Mouse (Mus musculus): ENCODE measurements at regions not wholly inside any gene's neighbourhood (a gene's known extent, or its start where the extent isn't known, plus 50 kb on each side); places are given as distances from the start of the nearest gene placed in this dataset.

GRCm38 (mm10) chr13:51911296-51911998 lies 65.0 kb downstream of the Gadd45g start:
- no peaks in the 10 kb centered on the region for H3K27me3 ChIP-seq (ENCODE audit: control insufficient read depth, insufficient read depth, low read length)
- H3K4me1 ChIP-seq (ENCODE audit: control insufficient read depth, insufficient read depth, low read length), result peaks cover 19% of the 10 kb centered on the region
- TF ChIP-seq CTCF (IDR thresholded peaks at IDR 0.05; ENCODE audit: borderline replicate concordance, insufficient read depth, low read depth, low read length), result no peak
- TF ChIP-seq POLR2A (IDR thresholded peaks at IDR 0.05; ENCODE audit: borderline replicate concordance, insufficient read depth, low read length), result no peak
- H3K27ac ChIP-seq (ENCODE audit: insufficient read depth, low read length), result no peak overlapping the region
- peak; percentile 2 to 5 for DNase-seq
- H3K4me3 ChIP-seq (replicated peaks; ENCODE audit: insufficient read depth, low read depth, low read length), result no peak overlapping the region
- 89% methylated on average over 17 of the region's 17 CpGs for WGBS

- Histone ChIP-seq H3K4me3 (replicated peaks; ENCODE audit: insufficient read depth, low read depth, low read length) (no peak overlapping the region), H3K27ac (ENCODE audit: insufficient read depth, low read length) (no peak overlapping the region), H3K27me3 (ENCODE audit: control insufficient read depth, insufficient read depth, low read length) (no peaks in the 10 kb centered on the region), H3K4me1 (ENCODE audit: control insufficient read depth, insufficient read depth, low read length) (peaks cover 30% of the 10 kb centered on the region)
- WGBS, result 84% methylated on average over 5 of the region's 5 CpGs
- TF ChIP-seq CTCF (IDR thresholded peaks at IDR 0.05; ENCODE audit: borderline replicate concordance, insufficient read depth, low read depth, low read length), result no peak
- TF ChIP-seq POLR2A (IDR thresholded peaks at IDR 0.05; ENCODE audit: borderline replicate concordance, insufficient read depth, low read length), result no peak
- DNase-seq, result peak; percentile 0 to 13
Measured at GRCm38 (mm10) chr13:51912477-51912876, 66.0 kb downstream of the Gadd45g start.

- peaks cover 35% of the 10 kb centered on the region for H3K4me1 ChIP-seq (ENCODE audit: control insufficient read depth, insufficient read depth, low read length)
- no peaks in the 10 kb centered on the region for H3K27me3 ChIP-seq (ENCODE audit: control insufficient read depth, insufficient read depth, low read length)
- no peak overlapping the region for H3K4me3 ChIP-seq (replicated peaks; ENCODE audit: insufficient read depth, low read depth, low read length)
- DNase-seq, result peak; percentile 67 to 82
- H3K27ac ChIP-seq (ENCODE audit: insufficient read depth, low read length), result no peak overlapping the region
- WGBS, result 39% methylated on average over 3 of the region's 3 CpGs
- no peak for TF ChIP-seq CTCF (IDR thresholded peaks at IDR 0.05; ENCODE audit: borderline replicate concordance, insufficient read depth, low read depth, low read length)
- no peak for TF ChIP-seq POLR2A (IDR thresholded peaks at IDR 0.05; ENCODE audit: borderline replicate concordance, insufficient read depth, low read length)
Measured at GRCm38 (mm10) chr13:51912994-51913393, 66.5 kb downstream of the Gadd45g start.

DNA sequence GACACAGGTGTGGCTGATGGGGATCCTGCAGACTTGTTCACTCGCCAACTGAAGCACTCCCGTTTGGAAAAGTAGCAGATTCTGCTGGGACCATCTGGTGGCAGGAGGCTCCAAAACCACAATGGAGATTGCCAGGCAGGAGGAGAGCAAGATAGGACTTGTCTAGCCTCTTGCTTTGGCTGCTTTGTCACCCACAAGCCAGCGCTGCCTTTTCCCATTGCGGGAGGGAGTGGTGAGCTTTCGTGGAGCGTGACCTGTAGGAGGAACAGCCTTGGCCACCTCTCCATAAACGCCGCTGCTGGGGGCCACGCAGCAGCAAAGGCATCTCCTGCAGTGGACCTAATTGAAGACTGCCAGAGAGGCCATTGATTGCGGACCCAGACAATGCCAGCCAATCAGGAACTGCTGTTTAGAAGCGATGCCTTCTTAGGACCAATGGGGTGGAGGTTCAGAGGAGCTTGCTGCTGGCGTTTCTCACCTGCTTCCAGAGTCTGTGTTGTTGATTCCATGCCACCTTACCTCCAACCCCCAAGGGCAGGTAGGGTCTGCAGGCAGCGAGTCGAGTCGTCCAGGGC lies 70.3 kb downstream of the Gadd45g start:
- Histone ChIP-seq H3K4me3 (replicated peaks; ENCODE audit: insufficient read depth, low read depth, low read length) (peak overlapping the region; percentile 16), H3K27ac (ENCODE audit: insufficient read depth, low read length) (no peak overlapping the region), H3K27me3 (ENCODE audit: control insufficient read depth, insufficient read depth, low read length) (no peaks in the 10 kb centered on the region), H3K4me1 (ENCODE audit: control insufficient read depth, insufficient read depth, low read length) (peaks cover 59% of the 10 kb centered on the region)
- WGBS, result 13% methylated on average over 15 of the region's 15 CpGs
- peak; percentile 58 to 66 for DNase-seq
- no peak for TF ChIP-seq POLR2A (IDR thresholded peaks at IDR 0.05; ENCODE audit: borderline replicate concordance, insufficient read depth, low read length)
- no peak for TF ChIP-seq CTCF (IDR thresholded peaks at IDR 0.05; ENCODE audit: borderline replicate concordance, insufficient read depth, low read depth, low read length)

DNA sequence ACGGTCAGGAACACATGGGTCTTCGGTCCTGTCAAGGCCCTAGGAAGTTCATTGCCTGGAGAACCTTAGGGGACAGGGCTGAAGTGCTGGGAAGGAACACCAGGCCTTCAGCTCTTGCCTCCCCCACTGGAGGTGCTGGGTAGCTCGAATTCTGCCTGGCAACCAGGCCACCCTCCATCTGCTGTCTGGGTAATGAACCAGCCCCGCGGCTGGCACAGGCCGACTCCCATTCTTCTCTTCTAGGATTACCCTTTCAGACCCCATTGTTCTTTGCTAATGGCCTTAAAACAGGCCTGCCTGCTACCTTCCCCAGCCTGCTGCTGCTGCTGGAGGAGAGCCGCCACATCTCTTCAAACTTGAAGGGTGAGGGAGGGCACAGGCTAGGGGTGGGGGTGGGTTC lies 71.2 kb downstream of the Gadd45g start:
- WGBS, result 39% methylated on average over 7 of the region's 7 CpGs
- peak in 1 of 2 experiments; percentile 38 for DNase-seq
- no peak for TF ChIP-seq CTCF (IDR thresholded peaks at IDR 0.05; ENCODE audit: borderline replicate concordance, insufficient read depth, low read depth, low read length)
- TF ChIP-seq POLR2A (IDR thresholded peaks at IDR 0.05; ENCODE audit: borderline replicate concordance, insufficient read depth, low read length), result no peak
- Histone ChIP-seq H3K4me3 (replicated peaks; ENCODE audit: insufficient read depth, low read depth, low read length) (no peak overlapping the region), H3K27ac (ENCODE audit: insufficient read depth, low read length) (no peak overlapping the region), H3K27me3 (ENCODE audit: control insufficient read depth, insufficient read depth, low read length) (no peaks in the 10 kb centered on the region), H3K4me1 (ENCODE audit: control insufficient read depth, insufficient read depth, low read length) (peaks cover 54% of the 10 kb centered on the region)

DNA sequence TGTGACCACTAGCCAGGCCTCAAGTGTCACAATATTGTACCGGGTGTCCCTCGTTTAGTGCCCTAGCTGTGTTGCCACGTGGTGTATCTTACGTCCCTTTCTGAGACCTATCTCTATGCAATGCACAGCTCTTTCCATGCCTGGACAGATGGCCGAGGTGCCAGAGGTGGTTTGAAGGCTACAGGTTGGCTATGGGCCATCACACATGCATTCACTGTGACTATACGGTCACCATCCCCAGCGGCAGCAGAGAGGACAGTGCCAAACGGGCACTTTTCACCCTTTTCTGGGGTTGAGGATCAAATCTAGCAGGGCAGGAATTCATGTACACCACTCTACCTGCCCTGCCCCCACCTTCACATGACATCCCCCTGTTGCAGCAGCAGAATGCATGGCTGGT lies 71.6 kb downstream of the Gadd45g start:
- 74% methylated on average over 8 of the region's 8 CpGs for WGBS
- DNase-seq, result no peak
- Histone ChIP-seq H3K27ac (ENCODE audit: insufficient read depth, low read length) (no peak overlapping the region), H3K4me3 (replicated peaks; ENCODE audit: insufficient read depth, low read depth, low read length) (no peak overlapping the region), H3K27me3 (ENCODE audit: control insufficient read depth, insufficient read depth, low read length) (no peaks in the 10 kb centered on the region), H3K4me1 (ENCODE audit: control insufficient read depth, insufficient read depth, low read length) (peaks cover 50% of the 10 kb centered on the region)
- no peak for TF ChIP-seq POLR2A (IDR thresholded peaks at IDR 0.05; ENCODE audit: borderline replicate concordance, insufficient read depth, low read length)
- no peak for TF ChIP-seq CTCF (IDR thresholded peaks at IDR 0.05; ENCODE audit: borderline replicate concordance, insufficient read depth, low read depth, low read length)

DNA sequence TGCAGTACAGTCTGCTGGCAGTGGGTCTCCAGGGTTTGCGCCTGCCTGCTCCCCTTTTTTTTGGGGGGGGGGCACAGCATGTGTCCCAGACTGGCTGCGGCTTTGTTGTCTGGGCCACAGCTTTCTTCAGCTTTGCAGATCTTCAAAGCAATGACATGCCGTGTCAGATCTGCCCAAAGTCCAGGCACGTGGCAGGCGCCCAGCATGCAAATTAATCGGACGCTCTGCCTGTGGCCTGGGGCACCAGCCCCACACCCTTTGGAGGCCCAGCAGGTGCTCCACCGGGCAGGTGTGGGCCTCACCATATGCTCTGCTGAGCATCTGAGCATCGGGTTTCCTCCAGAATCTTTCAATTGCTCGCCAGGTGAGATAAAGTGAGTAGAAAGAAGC lies 72.3 kb downstream of the Gadd45g start:
- no peak overlapping the region for H3K4me3 ChIP-seq (replicated peaks; ENCODE audit: insufficient read depth, low read depth, low read length)
- peaks cover 44% of the 10 kb centered on the region for H3K4me1 ChIP-seq (ENCODE audit: control insufficient read depth, insufficient read depth, low read length)
- H3K27me3 ChIP-seq (ENCODE audit: control insufficient read depth, insufficient read depth, low read length), result no peaks in the 10 kb centered on the region
- TF ChIP-seq CTCF (IDR thresholded peaks at IDR 0.05; ENCODE audit: borderline replicate concordance, insufficient read depth, low read depth, low read length) (no peak), POLR2A (IDR thresholded peaks at IDR 0.05; ENCODE audit: borderline replicate concordance, insufficient read depth, low read length) (no peak)
- WGBS, result 36% methylated on average over 10 of the region's 10 CpGs
- no peak overlapping the region for H3K27ac ChIP-seq (ENCODE audit: insufficient read depth, low read length)
- DNase-seq, result peak in 1 of 2 experiments; percentile 34

- peaks cover 41% of the 10 kb centered on the region for H3K4me1 ChIP-seq (ENCODE audit: control insufficient read depth, insufficient read depth, low read length)
- 66% methylated on average over 14 of the region's 14 CpGs for WGBS
- H3K27ac ChIP-seq (ENCODE audit: insufficient read depth, low read length), result no peak overlapping the region
- TF ChIP-seq POLR2A (IDR thresholded peaks at IDR 0.05; ENCODE audit: borderline replicate concordance, insufficient read depth, low read length), result no peak
- no peak for TF ChIP-seq CTCF (IDR thresholded peaks at IDR 0.05; ENCODE audit: borderline replicate concordance, insufficient read depth, low read depth, low read length)
- DNase-seq, result no peak
- no peaks in the 10 kb centered on the region for H3K27me3 ChIP-seq (ENCODE audit: control insufficient read depth, insufficient read depth, low read length)
- no peak overlapping the region for H3K4me3 ChIP-seq (replicated peaks; ENCODE audit: insufficient read depth, low read depth, low read length)
Measured at GRCm38 (mm10) chr13:51919171-51919793, 72.8 kb downstream of the Gadd45g start.
